Mouse (Mus musculus): ENCODE results near the gene Anapc1. TPM values are rescaled to one million over a fixed set of nuclear protein-coding genes. Genes with fewer than 3 reads are reported as not detected.

Anapc1 gene
- polyA plus RNA-seq, 1 experiment from 2014 or later = 27.4 TPM

DNA sequence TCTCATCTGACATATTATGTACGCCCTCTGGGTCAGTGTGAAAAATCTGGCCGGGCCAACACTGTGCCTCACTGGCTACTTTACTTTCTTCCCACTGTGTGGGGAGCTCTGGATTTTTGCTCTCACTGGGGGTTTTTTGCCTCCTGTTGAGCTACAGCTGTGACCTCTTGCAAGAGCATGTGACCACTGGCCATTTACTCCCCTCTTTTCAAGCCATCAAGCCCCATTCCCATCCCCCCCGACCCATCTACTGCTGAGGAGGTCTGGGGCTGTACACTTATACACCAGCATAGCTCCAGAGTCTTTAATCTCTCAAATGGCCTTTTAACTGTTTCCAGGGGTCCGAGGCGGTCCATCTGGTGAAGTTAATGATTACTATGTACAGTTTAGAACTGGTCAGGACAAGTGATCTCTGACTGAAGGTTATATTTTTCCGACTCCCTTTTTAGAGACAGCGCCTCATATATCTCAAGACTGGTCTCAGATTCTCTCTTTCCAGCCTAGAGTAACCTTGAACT is 27.6 kb upstream of the Anapc1 start:
- H3K4me3 ChIP-seq (replicated peaks; ENCODE audit: low read depth, low read length) = no peak overlapping the region
- no peak overlapping the region for H3K9ac ChIP-seq (ENCODE audit: low read depth, low read length)
- WGBS = 24% methylated on average over 7 of the region's 7 CpGs
- ATAC-seq (replicated peaks; ENCODE audit: low FRiP score, low read depth) = peak; percentile 80
- H3K4me1 ChIP-seq (replicated peaks; ENCODE audit: insufficient read depth, low read length) = peaks cover 36% of the 10 kb centered on the region
- peak overlapping the region; percentile 21; the same call in 1 of the 2 replicates for H3K4me2 ChIP-seq (ENCODE audit: low read length)
- H3K27ac ChIP-seq = peak overlapping the region; percentile 89
- H3K27me3 ChIP-seq (ENCODE audit: insufficient read depth, low read length) = no peaks in the 10 kb centered on the region
- no peak for TF ChIP-seq CTCF (IDR thresholded peaks at IDR 0.05; ENCODE audit: low read depth)
- H3K9me3 ChIP-seq (replicated peaks; ENCODE audit: low read length) = no peaks in the 10 kb centered on the region
- DNase-seq (ENCODE audit: low spot score) = peak; percentile 80
- H3K36me3 ChIP-seq (ENCODE audit: insufficient read depth, low read length) = no peaks in the 10 kb centered on the region

DNA sequence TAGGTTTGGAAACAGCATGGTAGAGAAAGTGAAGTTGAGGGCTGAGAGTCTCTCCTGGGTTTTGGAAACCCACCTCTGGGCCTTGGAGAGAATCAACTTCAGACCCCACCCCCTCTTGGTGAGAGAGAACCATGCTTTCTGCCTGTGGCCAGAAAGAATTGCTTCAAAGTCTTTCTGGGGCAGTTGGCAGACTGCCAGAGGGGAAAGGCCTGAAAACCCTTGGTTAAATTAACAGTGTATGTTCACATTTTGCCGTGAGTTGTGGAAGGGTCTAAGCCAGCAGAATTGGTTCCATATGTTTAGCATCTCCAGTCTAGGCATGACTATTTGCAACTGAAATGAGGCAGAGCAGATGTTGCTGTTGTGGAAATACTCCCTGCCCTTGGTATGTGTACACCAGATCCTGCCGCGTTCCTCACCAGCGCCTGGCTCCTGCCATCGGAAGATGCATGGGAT is 26.4 kb upstream of the Anapc1 start:
- Histone ChIP-seq H3K27me3 (ENCODE audit: insufficient read depth, low read length) (no peaks in the 10 kb centered on the region), H3K4me3 (replicated peaks; ENCODE audit: low read depth, low read length) (no peak overlapping the region), H3K4me1 (replicated peaks; ENCODE audit: insufficient read depth, low read length) (peaks cover 41% of the 10 kb centered on the region), H3K36me3 (ENCODE audit: insufficient read depth, low read length) (no peaks in the 10 kb centered on the region), H3K27ac (peak overlapping the region; percentile 89), H3K9me3 (replicated peaks; ENCODE audit: low read length) (no peaks in the 10 kb centered on the region), H3K9ac (ENCODE audit: low read depth, low read length) (0 out of 2 replicates have a peak overlapping the region, but pooled peaks have one; percentile 31), H3K4me2 (ENCODE audit: low read length) (no peak overlapping the region)
- no peak for ATAC-seq (replicated peaks; ENCODE audit: low FRiP score, low read depth)
- 19% methylated on average over 5 of the region's 5 CpGs for WGBS
- peak; percentile 90 for DNase-seq (ENCODE audit: low spot score)
- TF ChIP-seq CTCF (IDR thresholded peaks at IDR 0.05; ENCODE audit: low read depth) = no peak

- TF ChIP-seq CTCF (IDR thresholded peaks at IDR 0.05; ENCODE audit: low read depth) = no peak
- Histone ChIP-seq H3K4me1 (replicated peaks; ENCODE audit: insufficient read depth, low read length) (peaks cover 41% of the 10 kb centered on the region), H3K36me3 (ENCODE audit: insufficient read depth, low read length) (no peaks in the 10 kb centered on the region), H3K9me3 (replicated peaks; ENCODE audit: low read length) (no peaks in the 10 kb centered on the region), H3K4me3 (replicated peaks; ENCODE audit: low read depth, low read length) (no peak overlapping the region), H3K27ac (peak overlapping the region; percentile 89), H3K4me2 (ENCODE audit: low read length) (no peak overlapping the region), H3K9ac (ENCODE audit: low read depth, low read length) (no peak overlapping the region), H3K27me3 (ENCODE audit: insufficient read depth, low read length) (no peaks in the 10 kb centered on the region)
- DNase-seq (ENCODE audit: low spot score) = no peak
- no peak for ATAC-seq (replicated peaks; ENCODE audit: low FRiP score, low read depth)
- WGBS = 43% methylated on average over 6 of the region's 6 CpGs
Measured at GRCm38 (mm10) chr2:128712940-128713339, 25.7 kb upstream of the Anapc1 start.

- Histone ChIP-seq H3K27me3 (ENCODE audit: insufficient read depth, low read length) (no peaks in the 10 kb centered on the region), H3K27ac (peak overlapping the region; percentile 51), H3K9me3 (replicated peaks; ENCODE audit: low read length) (no peaks in the 10 kb centered on the region), H3K4me1 (replicated peaks; ENCODE audit: insufficient read depth, low read length) (peaks cover 35% of the 10 kb centered on the region), H3K4me3 (replicated peaks; ENCODE audit: low read depth, low read length) (no peak overlapping the region), H3K9ac (ENCODE audit: low read depth, low read length) (no peak overlapping the region), H3K36me3 (ENCODE audit: insufficient read depth, low read length) (no peaks in the 10 kb centered on the region), H3K4me2 (ENCODE audit: low read length) (no peak overlapping the region)
- TF ChIP-seq CTCF (IDR thresholded peaks at IDR 0.05; ENCODE audit: low read depth) = no peak
- 48% methylated on average over 6 of the region's 6 CpGs for WGBS
- ATAC-seq (replicated peaks; ENCODE audit: low FRiP score, low read depth) = peak; percentile 53
- DNase-seq (ENCODE audit: low spot score) = no peak
Measured at GRCm38 (mm10) chr2:128710609-128711008, 23.4 kb upstream of the Anapc1 start.

GRCm38 (mm10) chr2:128709264-128709663 is 22.1 kb upstream of the Anapc1 start:
- Histone ChIP-seq H3K4me2 (ENCODE audit: low read length) (no peak overlapping the region), H3K9ac (ENCODE audit: low read depth, low read length) (no peak overlapping the region), H3K9me3 (replicated peaks; ENCODE audit: low read length) (no peaks in the 10 kb centered on the region), H3K36me3 (ENCODE audit: insufficient read depth, low read length) (no peaks in the 10 kb centered on the region), H3K4me3 (replicated peaks; ENCODE audit: low read depth, low read length) (no peak overlapping the region), H3K4me1 (replicated peaks; ENCODE audit: insufficient read depth, low read length) (peaks cover 23% of the 10 kb centered on the region), H3K27me3 (ENCODE audit: insufficient read depth, low read length) (no peaks in the 10 kb centered on the region), H3K27ac (peak overlapping the region; percentile 51)
- TF ChIP-seq CTCF (IDR thresholded peaks at IDR 0.05; ENCODE audit: low read depth) = no peak
- DNase-seq (ENCODE audit: low spot score) (peak; percentile 46), ATAC-seq (replicated peaks; ENCODE audit: low FRiP score, low read depth) (no peak)
- 34% methylated on average over 6 of the region's 6 CpGs for WGBS

DNA sequence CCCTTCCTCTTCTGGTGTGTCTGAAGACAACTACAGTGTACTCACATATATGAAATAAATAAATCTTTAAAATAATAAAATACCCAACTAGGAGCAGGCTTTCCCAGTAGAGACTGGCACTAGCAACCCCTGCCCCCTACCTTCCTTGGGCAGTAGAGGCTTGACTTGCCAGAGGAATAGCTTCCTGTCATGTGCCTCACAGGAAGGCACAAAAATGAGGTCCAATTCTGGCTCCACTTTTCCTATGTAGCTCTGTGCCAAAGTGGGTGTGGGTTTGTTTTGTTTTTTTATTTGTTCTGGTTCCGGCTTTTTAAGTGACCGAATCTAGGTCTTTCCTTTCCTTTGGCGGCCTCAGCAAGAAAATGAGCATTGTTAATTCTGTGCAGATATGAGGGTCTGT is 17.3 kb upstream of the Anapc1 start:
- H3K4me2 ChIP-seq (ENCODE audit: low read length) = no peak overlapping the region
- ATAC-seq (replicated peaks; ENCODE audit: low FRiP score, low read depth) = no peak
- DNase-seq (ENCODE audit: low spot score) = peak; percentile 37

More for the DNA sequence above, 17.3 kb upstream of the Anapc1 start:
- H3K27me3 ChIP-seq (ENCODE audit: insufficient read depth, low read length) = no peaks in the 10 kb centered on the region
- TF ChIP-seq CTCF (IDR thresholded peaks at IDR 0.05; ENCODE audit: low read depth) = no peak
- peaks cover 5% of the 10 kb centered on the region; the same call in 1 of the 2 replicates for H3K4me1 ChIP-seq (replicated peaks; ENCODE audit: insufficient read depth, low read length)
- H3K9ac ChIP-seq (ENCODE audit: low read depth, low read length) = no peak overlapping the region
- H3K36me3 ChIP-seq (ENCODE audit: insufficient read depth, low read length) = no peaks in the 10 kb centered on the region
- no peak overlapping the region for H3K27ac ChIP-seq
- WGBS = 77% methylated on average over 3 of the region's 3 CpGs
- no peaks in the 10 kb centered on the region for H3K9me3 ChIP-seq (replicated peaks; ENCODE audit: low read length)
- H3K4me3 ChIP-seq (replicated peaks; ENCODE audit: low read depth, low read length) = no peak overlapping the region
